Mouse (Mus musculus) adrenal gland, postnatal 14 days (tissue): ENCODE measurements around the gene Cntn1. TPM values are rescaled to one million over a fixed set of nuclear protein-coding genes. Genes with fewer than 3 reads are reported as not detected.

Experiments
- DNase-seq: peaks from one replicate; pipeline ENCODE4 v3.0.0; 2021; ENCODE audit warnings: mixed read lengths
- total RNA-seq: library from RNA; stranded (reverse); gene quantifications from 2 replicates; pipeline ENCODE4 v1.2.3, GENCODE M21; 2021

The Cntn1 gene
- total RNA-seq, 1 experiment from 2014 or later, result 3.6 TPM

- DNase-seq, result no peak
These were observed 86.1 kb downstream of the Cntn1 start for GRCm38 (mm10) chr15:92137026-92137425.

- no peak for DNase-seq
These were observed 91.0 kb downstream of the Cntn1 start for GRCm38 (mm10) chr15:92141972-92142371.

DNA sequence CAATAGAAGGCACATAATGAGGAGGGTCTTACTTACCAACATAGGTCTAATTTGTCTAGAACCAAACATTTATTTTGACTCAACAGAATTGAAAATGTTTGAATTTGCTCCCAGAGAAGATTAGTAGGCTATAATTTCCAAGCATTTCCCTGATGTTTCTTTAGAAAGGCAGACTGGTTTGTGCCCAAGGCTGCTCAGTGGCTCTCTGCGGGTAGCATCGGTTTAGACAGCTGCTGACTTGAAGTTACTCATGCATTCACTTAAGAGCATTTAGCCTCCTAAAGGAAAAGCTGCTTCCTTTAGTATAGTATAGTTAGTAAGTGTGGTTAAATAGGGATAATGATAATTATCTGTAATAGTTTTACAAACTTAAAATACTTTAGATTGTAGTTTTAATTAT lies 104.0 kb downstream of the Cntn1 start:
- DNase-seq, result no peak

- DNase-seq, result no peak
These were observed 109.8 kb downstream of the Cntn1 start for GRCm38 (mm10) chr15:92160855-92161162.

- peak; percentile 19 for DNase-seq
These were observed 110.4 kb downstream of the Cntn1 start for GRCm38 (mm10) chr15:92161163-92162025.

- DNase-seq, result no peak
These were observed 111.9 kb downstream of the Cntn1 start for GRCm38 (mm10) chr15:92162835-92163234.

DNA sequence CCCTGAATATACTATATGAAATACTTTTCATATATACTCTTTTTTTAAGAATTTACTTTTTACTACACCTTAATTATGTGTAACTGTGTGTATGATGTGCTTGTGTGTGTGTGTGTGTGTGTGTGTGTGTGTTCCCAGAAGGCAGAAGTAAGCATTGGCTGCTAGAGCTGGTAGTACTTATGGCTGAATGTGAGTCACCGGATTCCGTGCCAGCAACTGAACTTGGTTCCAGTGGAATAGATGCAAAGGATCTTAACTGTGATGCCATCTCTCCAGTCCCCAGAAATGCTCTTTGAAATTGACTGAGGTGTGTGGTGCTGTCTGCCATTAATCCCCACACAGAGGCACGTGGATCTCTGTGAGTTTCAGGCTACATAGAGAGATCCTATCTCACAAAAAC lies 113.2 kb downstream of the Cntn1 start:
- DNase-seq, result no peak

DNA sequence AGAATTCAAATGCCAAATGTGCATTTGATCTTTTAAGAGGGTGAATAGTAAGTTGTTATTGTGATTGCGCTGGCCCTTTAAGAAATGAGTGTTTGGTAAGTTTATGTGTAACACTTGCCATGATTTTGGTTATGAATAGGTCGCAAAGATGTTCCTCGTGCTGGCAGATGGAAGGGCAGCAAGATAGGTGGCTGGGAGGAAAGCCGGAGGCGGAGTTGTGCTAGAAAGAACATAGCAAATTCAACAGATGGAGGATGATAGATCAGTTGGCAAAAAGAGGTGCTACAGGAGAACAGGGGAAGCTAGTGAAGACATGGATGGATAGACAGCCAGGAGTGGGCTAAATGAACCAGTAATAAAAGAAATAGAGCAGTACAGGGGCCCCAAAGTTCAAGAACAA lies 115.3 kb downstream of the Cntn1 start:
- no peak for DNase-seq

DNA sequence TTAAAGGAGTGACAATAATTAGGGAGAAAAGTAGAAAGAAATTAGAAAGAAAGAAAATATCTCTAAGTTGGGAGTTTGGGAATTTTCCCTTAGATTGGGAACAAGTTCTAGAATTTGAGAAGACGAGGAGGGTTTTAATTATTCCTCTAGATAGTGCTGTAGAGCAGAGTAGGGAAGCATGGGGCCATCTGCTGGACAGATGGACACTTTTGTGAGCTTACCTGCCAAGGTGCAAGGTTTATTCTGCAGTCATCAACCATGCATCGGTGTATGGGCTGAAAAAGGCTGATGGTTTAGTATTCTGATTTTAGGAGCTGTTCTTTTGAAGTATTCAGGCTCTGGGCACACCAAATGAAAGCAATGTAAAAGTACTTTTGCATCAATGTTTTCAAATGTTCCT lies 124.8 kb downstream of the Cntn1 start:
- DNase-seq, result no peak

DNA sequence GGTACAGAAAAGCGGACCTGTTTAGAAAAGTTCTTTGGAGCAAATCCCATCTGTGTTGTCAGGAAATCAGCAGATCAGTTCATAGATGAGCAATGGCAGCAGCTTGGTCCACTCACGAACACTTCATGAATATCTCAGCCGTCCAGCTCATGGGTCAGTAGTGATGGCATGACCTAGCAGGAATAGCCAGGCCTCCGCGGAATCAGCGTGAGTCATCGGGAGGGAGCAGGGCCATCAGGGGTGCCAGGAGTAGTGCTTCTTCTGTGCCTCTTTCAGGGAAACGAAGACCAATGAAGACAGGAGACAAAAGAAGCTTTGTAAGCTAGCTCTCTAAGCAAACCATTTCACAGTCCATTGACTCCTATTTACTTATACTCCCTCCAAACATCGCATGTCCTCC lies 126.4 kb downstream of the Cntn1 start:
- DNase-seq, result peak; percentile 46

- no peak for DNase-seq
These were observed 134.5 kb downstream of the Cntn1 start for GRCm38 (mm10) chr15:92185484-92185883.

DNA sequence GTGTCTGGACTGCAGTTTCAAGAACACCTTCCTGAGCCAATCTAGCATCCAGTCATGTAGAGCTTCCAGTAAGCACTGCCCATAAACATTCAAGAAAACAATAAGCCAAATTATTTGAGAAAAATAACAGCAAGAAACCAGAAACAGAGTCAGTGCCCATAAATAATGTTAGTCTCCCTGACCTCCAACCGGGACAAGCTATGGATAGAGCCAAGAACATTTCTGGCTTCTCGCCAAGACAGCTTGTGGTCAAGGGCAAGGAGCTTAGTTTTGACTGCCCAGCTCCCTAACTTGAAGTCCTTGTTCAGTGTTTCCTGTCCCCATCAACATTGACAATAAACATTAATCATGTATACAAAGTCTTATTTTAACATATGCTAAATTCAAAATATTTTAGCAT lies 139.0 kb downstream of the Cntn1 start:
- peak; percentile 77 for DNase-seq

GRCm38 (mm10) chr15:92200326-92200985 lies 149.5 kb downstream of the Cntn1 start:
- DNase-seq, result no peak

DNA sequence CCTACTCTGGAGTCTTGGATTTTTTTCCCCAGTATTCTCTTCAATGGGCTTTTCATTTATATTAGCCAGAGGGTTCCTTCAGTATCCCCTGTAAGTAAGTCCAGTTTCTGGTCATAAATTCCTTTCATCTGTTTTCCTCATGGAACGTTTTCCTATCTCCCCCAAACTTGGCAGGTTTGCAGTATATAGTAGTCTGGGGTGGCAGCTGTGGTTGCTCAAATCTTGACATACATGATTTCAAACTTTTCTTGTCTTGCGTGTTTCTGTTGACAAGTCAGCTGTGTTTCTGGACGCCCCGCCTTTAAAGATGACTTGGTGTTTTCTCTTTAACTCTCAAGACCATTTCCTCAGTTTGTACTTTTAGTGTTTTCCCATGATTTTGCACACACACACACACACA lies 155.7 kb downstream of the Cntn1 start:
- DNase-seq, result no peak

GRCm38 (mm10) chr15:92209778-92210177 lies 158.8 kb downstream of the Cntn1 start:
- DNase-seq, result no peak

DNA sequence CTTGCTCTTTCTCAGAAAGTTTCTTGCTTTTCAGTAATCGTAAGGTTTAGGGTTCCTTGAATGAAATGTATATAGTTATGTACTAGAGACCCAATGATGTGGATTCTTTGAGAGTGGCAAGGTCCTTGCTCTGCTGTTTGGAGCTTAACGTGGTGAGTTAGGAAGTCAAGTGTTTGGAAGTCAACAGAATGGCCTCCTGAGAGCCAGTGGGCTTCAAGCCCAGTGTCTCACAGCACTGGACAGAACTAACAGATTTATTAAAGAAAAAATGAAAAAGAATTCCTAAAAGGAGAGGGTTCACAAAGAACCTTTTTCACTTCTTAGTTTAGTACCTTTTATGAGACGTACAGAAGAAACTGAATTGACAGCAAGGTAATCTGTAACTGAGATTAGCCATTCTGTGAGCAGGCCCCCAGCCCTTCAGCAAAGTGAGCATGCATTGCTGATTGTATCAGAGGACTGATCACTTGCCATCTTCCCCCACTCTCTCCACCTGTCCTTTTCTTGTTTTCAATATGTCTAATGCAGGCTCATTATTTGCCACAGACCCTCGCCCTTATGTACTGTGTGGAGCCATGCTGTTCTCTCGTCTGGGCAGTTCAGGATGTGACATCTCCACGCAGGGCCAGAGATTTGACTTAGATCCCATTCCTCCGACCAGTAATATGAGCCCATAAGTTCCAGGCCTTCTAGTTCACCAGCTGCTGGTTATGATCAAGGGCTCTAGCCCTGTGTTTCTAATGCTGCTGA lies 159.7 kb downstream of the Cntn1 start:
- DNase-seq, result no peak

- DNase-seq, result peak; percentile 64
These were observed 164.9 kb downstream of the Cntn1 start for GRCm38 (mm10) chr15:92215841-92216240.

GRCm38 (mm10) chr15:92221446-92221845 lies 170.5 kb downstream of the Cntn1 start:
- no peak for DNase-seq

GRCm38 (mm10) chr15:92231386-92231785 lies 180.4 kb downstream of the Cntn1 start:
- DNase-seq, result peak; percentile 36

DNA sequence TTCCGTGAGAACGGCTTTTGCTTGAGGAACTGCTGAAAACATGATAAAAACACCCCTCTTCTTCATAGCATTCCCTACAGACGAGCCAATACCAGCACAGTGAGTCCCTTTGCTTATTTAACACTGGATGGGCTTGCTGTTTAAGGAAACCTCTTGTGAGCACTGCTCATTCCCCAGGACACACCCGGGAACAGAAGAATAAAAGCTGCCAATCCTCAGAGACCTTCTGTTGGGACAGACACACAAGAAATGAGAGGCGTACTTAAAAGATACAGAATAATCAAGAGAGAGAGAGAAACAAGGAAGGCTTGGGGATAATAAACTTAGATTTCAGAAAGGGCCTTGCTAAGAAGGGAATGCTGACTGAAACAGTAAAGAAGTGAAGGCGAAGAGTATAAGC lies 184.9 kb downstream of the Cntn1 start:
- DNase-seq, result no peak

GRCm38 (mm10) chr15:92264980-92265707 lies 214.2 kb downstream of the Cntn1 start:
- peak; percentile 31 for DNase-seq

GRCm38 (mm10) chr15:92268341-92268740 lies 217.4 kb downstream of the Cntn1 start:
- DNase-seq, result no peak
